Comparison of ENCODE assay signal across 18 mouse cellular contexts in genomic region chr10:111302486-111302885, GRCm38 (mm10).
"Had no signal": no experiment of that assay in that cellular context is flagged by ENCODE, and none has a peak within 500 bp of the region (broad histone marks: within the 10 kb centered on the region; RNA-seq: fewer than 3 reads in every experiment).

No protein-coding gene starts in this region.

- H3K9me3 ChIP-seq: lung, embryonic 15.5 days; neural tube, embryonic 13.5 days; neural tube, embryonic 15.5 days; stomach, embryonic 15.5 days had no signal

- H3K27ac ChIP-seq: liver, embryonic 14.5 days; lung, embryonic 15.5 days; macrophage; neural tube, embryonic 13.5 days; neural tube, embryonic 15.5 days; stomach, embryonic 15.5 days; stomach, postnatal 0 days had no signal

- H3K27me3 ChIP-seq: lung, embryonic 15.5 days; megakaryocyte, embryonic 14.5 days; neural tube, embryonic 13.5 days; neural tube, embryonic 15.5 days; stomach, embryonic 15.5 days had no signal

- H3K9ac ChIP-seq: liver, embryonic 14.5 days; lung, embryonic 15.5 days; neural tube, embryonic 13.5 days; neural tube, embryonic 15.5 days; stomach, embryonic 15.5 days had no signal

- DNase-seq: lung, adult 2 months; lung, postnatal 14 days; lung, postnatal 36 days; midbrain, embryonic 14.5 days; right cerebral cortex, postnatal 14 days; thymus, adult 2 months; thymus, postnatal 25 days; thymus, postnatal 4 days had no signal

- H3K4me3 ChIP-seq: lung, embryonic 15.5 days; megakaryocyte, embryonic 14.5 days; neural tube, embryonic 13.5 days; neural tube, embryonic 15.5 days; stomach, embryonic 15.5 days had no signal

- H3K36me3 ChIP-seq: lung, embryonic 15.5 days; neural tube, embryonic 13.5 days; neural tube, embryonic 15.5 days; stomach, embryonic 15.5 days had no signal

- ATAC-seq: lung, postnatal 0 days had no signal

- H3K4me2 ChIP-seq: lung, embryonic 15.5 days; midbrain, embryonic 11.5 days; neural tube, embryonic 13.5 days; neural tube, embryonic 15.5 days; stomach, embryonic 15.5 days had no signal
